Mouse (Mus musculus): Measurements from ENCODE around the gene Slc26a10. TPM values are rescaled to one million over a fixed set of nuclear protein-coding genes. Genes with fewer than 3 reads are reported as not detected.
"Not testable (repeated sequence)": the region's sequence is repeated elsewhere in the genome, so short reads cannot be mapped to it uniquely, and the experiment has no call there.

The Slc26a10 gene
- polyA plus RNA-seq, 1 experiment from 2014 or later = 0.52 TPM

DNA sequence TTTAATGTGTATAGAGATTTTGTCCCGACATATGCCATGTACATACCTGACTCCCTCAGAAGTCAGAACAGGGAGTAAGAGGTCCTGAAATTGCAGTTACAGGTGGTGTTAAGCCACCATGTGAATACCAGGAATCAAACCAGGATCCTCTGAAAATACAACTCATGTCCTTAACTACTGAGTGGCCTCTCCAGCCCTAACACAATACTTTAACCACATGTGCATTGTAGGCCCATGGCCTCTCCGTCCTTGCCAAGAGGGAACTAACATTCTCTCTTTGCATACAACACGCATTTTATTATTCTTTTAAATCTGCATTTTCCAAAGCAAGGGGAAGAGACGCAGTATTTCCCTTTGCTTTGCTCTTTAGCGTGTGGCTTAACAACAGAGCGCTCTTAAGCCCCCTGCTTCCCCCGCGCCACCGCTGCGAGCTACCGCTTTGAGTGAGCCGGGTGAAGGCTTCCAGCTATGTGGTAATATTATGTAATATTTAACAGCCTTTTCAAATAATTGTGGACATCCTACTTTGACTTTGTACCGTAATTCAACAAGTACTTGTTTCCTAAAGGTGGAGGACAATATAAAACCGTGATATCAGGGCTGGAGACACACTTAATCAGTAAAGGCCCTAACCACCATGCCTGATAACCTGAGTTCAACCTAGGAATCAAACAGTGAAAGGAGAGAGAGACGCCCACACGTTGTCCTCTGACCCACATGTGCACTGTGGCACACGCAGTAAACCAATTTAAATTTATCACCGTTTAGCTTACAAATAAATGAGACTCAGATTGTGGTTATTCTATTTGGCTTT lies 41.9 kb downstream of the Slc26a10 start:
- peak overlapping the region; percentile 58 for H3K27ac ChIP-seq (ENCODE audit: low read depth, low read length)
- ATAC-seq = peak; percentile 91

DNA sequence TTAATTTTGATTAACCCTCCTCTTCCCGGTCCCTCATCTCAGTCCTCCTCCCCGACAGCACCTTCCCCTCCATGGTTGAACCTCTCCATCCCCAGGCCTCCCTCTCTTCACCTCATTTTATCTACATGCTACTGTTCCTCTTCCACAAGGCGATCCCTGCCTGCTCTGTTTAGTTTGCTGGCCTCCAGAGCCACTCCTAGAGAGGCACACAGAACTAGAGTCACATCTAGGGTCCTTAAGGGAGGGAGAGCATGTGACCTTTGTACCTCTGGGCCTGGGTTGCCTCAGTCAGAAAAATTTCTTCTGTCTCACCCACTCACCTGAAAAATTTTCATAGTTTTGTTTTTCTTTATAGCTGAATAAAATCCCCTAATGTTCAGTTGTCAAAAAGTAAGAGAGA lies 42.5 kb downstream of the Slc26a10 start:
- H3K4me2 ChIP-seq (replicated peaks; ENCODE audit: low read depth) = no peak overlapping the region; the same call in 1 of the 2 replicates
- no peak; the same call in 1 of the 2 replicates for ATAC-seq

More for the DNA sequence above, 41.9 kb downstream of the Slc26a10 start:
- Histone ChIP-seq H3K4me1 (replicated peaks; ENCODE audit: control insufficient read depth, insufficient read depth, low read length) (no peaks in the 10 kb centered on the region; the same call in 1 of the 2 replicates), H3K27me3 (replicated peaks; ENCODE audit: control insufficient read depth, insufficient read depth, low read length) (no peaks in the 10 kb centered on the region), H3K4me3 (ENCODE audit: low read depth, low read length) (no peak overlapping the region), H3K4me2 (replicated peaks; ENCODE audit: low read depth) (peak overlapping the region; percentile 31), H3K9me3 (ENCODE audit: control insufficient read depth) (no peaks in the 10 kb centered on the region), H3K9ac (ENCODE audit: low read depth, low read length) (no peak overlapping the region), H3K36me3 (ENCODE audit: control insufficient read depth, insufficient read depth) (no peaks in the 10 kb centered on the region)
- TF ChIP-seq CTCF (IDR thresholded peaks at IDR 0.05; ENCODE audit: low read depth) = no peak
- WGBS = 44% methylated on average over 18 of the region's 18 CpGs

DNA sequence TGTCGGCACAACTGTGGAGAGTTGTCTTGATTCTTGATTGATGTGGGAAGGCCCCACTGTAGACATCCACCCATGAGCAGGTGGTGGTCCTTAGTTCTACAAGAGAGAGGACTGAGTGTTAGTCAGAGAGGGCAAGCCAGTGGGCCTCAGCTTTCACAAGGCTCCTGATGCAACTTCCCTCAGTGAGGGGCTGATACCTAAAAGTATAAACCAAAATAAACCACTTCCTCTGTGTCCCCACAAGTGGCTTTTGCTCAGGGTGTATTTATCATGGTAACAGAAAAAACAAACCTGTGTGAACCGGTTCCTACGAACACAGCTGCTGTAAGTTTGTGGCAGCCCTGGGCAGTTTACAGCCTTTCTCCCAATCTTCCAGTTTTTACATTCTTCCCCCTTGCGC lies 43.9 kb downstream of the Slc26a10 start:
- Histone ChIP-seq H3K9ac (ENCODE audit: low read depth, low read length) (no peak overlapping the region), H3K9me3 (ENCODE audit: control insufficient read depth) (no peaks in the 10 kb centered on the region), H3K4me2 (replicated peaks; ENCODE audit: low read depth) (no peak overlapping the region), H3K27me3 (replicated peaks; ENCODE audit: control insufficient read depth, insufficient read depth, low read length) (no peaks in the 10 kb centered on the region), H3K27ac (ENCODE audit: low read depth, low read length) (peak overlapping the region; percentile 54; the same call in 1 of the 2 replicates), H3K4me1 (replicated peaks; ENCODE audit: control insufficient read depth, insufficient read depth, low read length) (no peaks in the 10 kb centered on the region; the same call in 1 of the 2 replicates), H3K4me3 (ENCODE audit: low read depth, low read length) (no peak overlapping the region), H3K36me3 (ENCODE audit: control insufficient read depth, insufficient read depth) (no peaks in the 10 kb centered on the region)
- ATAC-seq = no peak
- no peak for TF ChIP-seq CTCF (IDR thresholded peaks at IDR 0.05; ENCODE audit: low read depth)
- WGBS = 57% methylated on average over 4 of the region's 4 CpGs

More for the DNA sequence above, 42.5 kb downstream of the Slc26a10 start:
- H3K9me3 ChIP-seq (ENCODE audit: control insufficient read depth) = no peaks in the 10 kb centered on the region
- no peak overlapping the region for H3K9ac ChIP-seq (ENCODE audit: low read depth, low read length)
- no peaks in the 10 kb centered on the region for H3K36me3 ChIP-seq (ENCODE audit: control insufficient read depth, insufficient read depth)
- H3K27ac ChIP-seq (ENCODE audit: low read depth, low read length) = peak overlapping the region; percentile 58
- no peak overlapping the region for H3K4me3 ChIP-seq (ENCODE audit: low read depth, low read length)
- TF ChIP-seq CTCF (IDR thresholded peaks at IDR 0.05; ENCODE audit: low read depth) = no peak
- H3K27me3 ChIP-seq (replicated peaks; ENCODE audit: control insufficient read depth, insufficient read depth, low read length) = no peaks in the 10 kb centered on the region
- WGBS = 43% methylated on average over 3 of the region's 3 CpGs
- no peaks in the 10 kb centered on the region; the same call in 1 of the 2 replicates for H3K4me1 ChIP-seq (replicated peaks; ENCODE audit: control insufficient read depth, insufficient read depth, low read length)

DNA sequence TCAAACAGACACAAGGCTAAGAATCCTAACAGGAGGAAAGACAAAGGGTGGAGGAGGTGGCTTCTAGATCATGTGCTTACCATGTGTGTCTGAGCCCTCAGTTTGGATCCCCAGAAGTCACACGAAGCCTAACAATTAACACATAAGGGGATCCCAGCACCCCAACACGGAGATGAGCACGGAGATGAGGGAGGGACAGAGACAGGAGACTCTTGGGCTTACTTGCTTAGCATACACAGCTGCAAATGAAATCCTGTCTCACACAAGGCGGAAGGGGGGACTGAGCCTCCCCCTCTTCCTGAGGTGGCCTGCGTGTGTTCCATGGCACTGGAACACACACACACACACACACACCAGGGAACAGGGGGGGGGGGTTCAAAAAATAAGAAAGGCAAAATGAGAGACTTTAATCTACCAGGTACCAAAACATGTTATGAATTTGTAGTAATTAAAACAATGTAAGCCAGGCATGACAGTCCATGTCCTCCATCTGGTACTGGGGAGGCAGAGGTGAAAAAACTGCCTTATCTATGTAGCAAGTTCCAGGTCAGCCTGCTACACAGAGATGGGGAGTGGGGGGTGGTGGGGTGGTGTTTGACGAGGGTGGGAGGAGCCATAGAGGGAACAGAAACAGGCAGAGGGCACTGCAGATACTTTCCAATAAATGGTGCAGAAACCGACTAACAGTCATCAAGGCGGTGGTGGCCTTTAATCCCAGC lies 45.2 kb downstream of the Slc26a10 start:
- no peak for ATAC-seq
- Histone ChIP-seq H3K9ac (ENCODE audit: low read depth, low read length) (no peak overlapping the region), H3K9me3 (ENCODE audit: control insufficient read depth) (no peaks in the 10 kb centered on the region), H3K4me1 (replicated peaks; ENCODE audit: control insufficient read depth, insufficient read depth, low read length) (no peaks in the 10 kb centered on the region; the same call in 1 of the 2 replicates), H3K4me2 (replicated peaks; ENCODE audit: low read depth) (no peak overlapping the region), H3K36me3 (ENCODE audit: control insufficient read depth, insufficient read depth) (no peaks in the 10 kb centered on the region), H3K4me3 (ENCODE audit: low read depth, low read length) (no peak overlapping the region), H3K27me3 (replicated peaks; ENCODE audit: control insufficient read depth, insufficient read depth, low read length) (no peaks in the 10 kb centered on the region), H3K27ac (ENCODE audit: low read depth, low read length) (peak overlapping the region; percentile 17; the same call in 1 of the 2 replicates)
- 29% methylated on average over 7 of the region's 8 CpGs for WGBS
- TF ChIP-seq CTCF (IDR thresholded peaks at IDR 0.05; ENCODE audit: low read depth) = no peak

DNA sequence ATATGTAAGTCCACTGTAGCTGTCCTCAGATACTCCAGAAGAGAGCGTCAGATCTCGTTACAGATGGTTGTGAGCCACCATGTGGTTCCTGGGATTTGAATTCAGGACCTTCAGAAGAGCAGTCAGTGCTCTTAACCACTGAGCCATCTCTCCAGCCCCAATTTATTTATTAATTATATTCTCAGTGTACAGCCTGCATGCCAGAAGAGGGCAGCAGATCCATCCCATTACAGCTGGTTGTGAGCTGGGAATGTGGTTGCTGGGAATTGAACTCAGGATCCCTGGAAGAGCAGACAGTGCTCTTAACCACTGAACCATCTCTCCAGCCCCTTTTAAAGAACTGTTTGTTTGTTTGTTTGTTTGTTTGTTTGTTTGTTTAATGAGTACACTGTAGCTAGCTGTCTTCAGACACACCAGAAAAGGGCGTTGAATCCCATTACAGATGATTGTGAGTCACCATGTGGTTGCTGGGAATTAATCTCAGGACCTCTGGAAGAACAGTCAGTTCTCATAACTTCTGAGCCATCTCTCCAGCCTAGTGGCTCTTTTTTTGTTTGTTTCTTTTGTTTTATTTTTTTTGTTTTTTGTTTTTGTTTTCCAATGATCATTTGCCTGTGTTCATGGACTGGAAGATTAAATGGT lies 45.9 kb downstream of the Slc26a10 start:
- TF ChIP-seq CTCF (IDR thresholded peaks at IDR 0.05; ENCODE audit: low read depth) = peak; percentile 71
- H3K9ac ChIP-seq (ENCODE audit: low read depth, low read length); H3K4me3 ChIP-seq (ENCODE audit: low read depth, low read length); H3K9me3 ChIP-seq (ENCODE audit: control insufficient read depth); H3K27ac ChIP-seq (ENCODE audit: low read depth, low read length); H3K36me3 ChIP-seq (ENCODE audit: control insufficient read depth, insufficient read depth); ATAC-seq; H3K4me2 ChIP-seq (replicated peaks; ENCODE audit: low read depth); H3K27me3 ChIP-seq (replicated peaks; ENCODE audit: control insufficient read depth, insufficient read depth, low read length); H3K4me1 ChIP-seq (replicated peaks; ENCODE audit: control insufficient read depth, insufficient read depth, low read length): not testable (repeated sequence)
- WGBS = 65% methylated on average over 3 of the region's 3 CpGs

DNA sequence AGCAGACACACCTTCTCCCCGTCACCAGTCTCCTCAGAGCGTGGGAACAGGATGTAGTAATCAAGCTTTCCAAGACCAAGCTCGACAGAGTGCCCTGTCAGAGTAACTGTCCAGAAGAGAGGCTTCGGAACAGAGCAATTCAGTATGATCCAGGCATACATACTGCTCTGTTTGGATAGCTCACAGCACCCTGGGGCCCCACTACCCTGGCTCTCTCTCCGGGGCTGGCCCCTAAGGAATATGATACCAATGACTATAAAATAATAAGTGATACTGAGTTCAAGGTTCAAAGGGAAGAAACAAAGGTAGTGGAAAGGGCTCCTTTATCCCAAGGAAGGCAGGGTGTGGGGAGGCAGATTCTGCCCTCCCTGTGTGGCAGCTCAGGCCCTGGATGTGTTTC lies 48.0 kb downstream of the Slc26a10 start:
- H3K4me1 ChIP-seq (replicated peaks; ENCODE audit: control insufficient read depth, insufficient read depth, low read length) = no peaks in the 10 kb centered on the region; the same call in 1 of the 2 replicates
- no peaks in the 10 kb centered on the region for H3K9me3 ChIP-seq (ENCODE audit: control insufficient read depth)
- H3K4me3 ChIP-seq (ENCODE audit: low read depth, low read length) = no peak overlapping the region
- peak overlapping the region; percentile 60 for H3K27ac ChIP-seq (ENCODE audit: low read depth, low read length)
- 27% methylated on average over 5 of the region's 5 CpGs for WGBS
- no peak for TF ChIP-seq CTCF (IDR thresholded peaks at IDR 0.05; ENCODE audit: low read depth)
- no peaks in the 10 kb centered on the region for H3K36me3 ChIP-seq (ENCODE audit: control insufficient read depth, insufficient read depth)
- no peaks in the 10 kb centered on the region for H3K27me3 ChIP-seq (replicated peaks; ENCODE audit: control insufficient read depth, insufficient read depth, low read length)
- peak; percentile 87 for ATAC-seq
- no peak overlapping the region; the same call in 1 of the 2 replicates for H3K4me2 ChIP-seq (replicated peaks; ENCODE audit: low read depth)
- H3K9ac ChIP-seq (ENCODE audit: low read depth, low read length) = no peak overlapping the region
